13 mouse cellular contexts compared by ENCODE assay signal in genomic region chr17:36157782-36158181, GRCm38 (mm10). TPM values are rescaled to one million over a fixed set of nuclear protein-coding genes. Genes with fewer than 3 reads are reported as not detected.
A peak's percentile ranks its signal among the peaks of the same experiment; 100 is the strongest.
DNase-seq lines count a peak whose midpoint lies in the region; ATAC-seq and TF ChIP-seq lines count a peak whose summit lies in the region.
"Not testable (repeated sequence)": the region's sequence is repeated elsewhere in the genome, so short reads cannot be mapped to it uniquely, and the experiment has no call there.
"Had no signal": no experiment of that assay in that cellular context is flagged by ENCODE, and none has a peak within 500 bp of the region (broad histone marks: within the 10 kb centered on the region; RNA-seq: fewer than 3 reads in every experiment).

No protein-coding gene starts in this region.

- not testable (repeated sequence) for H3K4me1 ChIP-seq in embryonic facial prominence, embryonic 11.5 days (ENCODE audit: control insufficient read depth, insufficient read depth, low read length); hindbrain, embryonic 13.5 days (replicated peaks); lung, embryonic 16.5 days (replicated peaks; ENCODE audit: control insufficient read depth, insufficient read depth, low read length); neural tube, embryonic 11.5 days (ENCODE audit: control insufficient read depth, insufficient read depth, low read length)

- H3K4me2 ChIP-seq in embryonic facial prominence, embryonic 11.5 days (ENCODE audit: low read depth, low read length) = peak overlapping the region; percentile 46
- peak overlapping the region; percentile 49 for H3K4me2 ChIP-seq in hindbrain, embryonic 13.5 days
- H3K4me2 ChIP-seq in lung, embryonic 16.5 days (ENCODE audit: low read depth, low read length) = peak overlapping the region; percentile 56
- peak overlapping the region; percentile 26 for H3K4me2 ChIP-seq in neural tube, embryonic 11.5 days (ENCODE audit: low read depth)

- WGBS in embryonic facial prominence, embryonic 11.5 days = under 1% methylated on average over 35 of the region's 36 CpGs
- under 1% methylated on average over 36 of the region's 36 CpGs for WGBS in hindbrain, embryonic 13.5 days
- under 1% methylated on average over 36 of the region's 36 CpGs for WGBS in lung, embryonic 16.5 days
- 1% methylated on average over 33 of the region's 36 CpGs for WGBS in neural tube, embryonic 11.5 days

- TF ChIP-seq CTCF in gastrocnemius, adult 2 months (IDR thresholded peaks at IDR 0.05) = not testable (repeated sequence)

- 0 out of 2 replicates have a peak overlapping the region, but pooled peaks have one; percentile 22 for H3K9ac ChIP-seq in embryonic facial prominence, embryonic 11.5 days (replicated peaks; ENCODE audit: low read length)
- not testable (repeated sequence) for H3K9ac ChIP-seq in hindbrain, embryonic 13.5 days; neural tube, embryonic 11.5 days (ENCODE audit: low read length)
- peak overlapping the region; percentile 16 for H3K9ac ChIP-seq in lung, embryonic 16.5 days (ENCODE audit: low read length)

- intact Hi-C loops in gastrocnemius, adult 2 months (cut with DNase I) = not testable (repeated sequence)

- H3K27ac ChIP-seq in embryonic facial prominence, embryonic 11.5 days (replicated peaks; ENCODE audit: low read depth, low read length); gastrocnemius, adult 2 months; hindbrain, embryonic 13.5 days; neural tube, embryonic 11.5 days (ENCODE audit: low read depth, low read length): not testable (repeated sequence)
- H3K27ac ChIP-seq in lung, embryonic 16.5 days (ENCODE audit: low read length) = 0 out of 2 replicates have a peak overlapping the region, but pooled peaks have one; percentile 1

- peaks cover 33% of the 10 kb centered on the region for H3K27me3 ChIP-seq in embryonic facial prominence, embryonic 11.5 days (ENCODE audit: control insufficient read depth, insufficient read depth, low read length)
- H3K27me3 ChIP-seq in hindbrain, embryonic 13.5 days = peaks cover 94% of the 10 kb centered on the region
- peaks cover 18% of the 10 kb centered on the region for H3K27me3 ChIP-seq in lung, embryonic 16.5 days (ENCODE audit: control insufficient read depth, insufficient read depth, low read depth, low read length)
- peaks cover 49% of the 10 kb centered on the region for H3K27me3 ChIP-seq in neural tube, embryonic 11.5 days (ENCODE audit: control insufficient read depth, insufficient read depth, low read length)

- ATAC-seq in embryonic facial prominence, embryonic 11.5 days (replicated peaks; ENCODE audit: insufficient number of reproducible peaks, low FRiP score, low TSS enrichment, low read depth); hindbrain, embryonic 13.5 days (ENCODE audit: low FRiP score); lung, embryonic 16.5 days (ENCODE audit: low read depth); neural tube, embryonic 11.5 days (ENCODE audit: insufficient read depth, low FRiP score, low TSS enrichment): not testable (repeated sequence)

- H3K4me3 ChIP-seq in embryonic facial prominence, embryonic 11.5 days (ENCODE audit: low read depth, low read length) = peak overlapping the region; percentile 21; the same call in 1 of the 2 replicates
- H3K4me3 ChIP-seq in gastrocnemius, adult 2 months = peak overlapping the region; percentile 43
- peak overlapping the region; percentile 26 for H3K4me3 ChIP-seq in hindbrain, embryonic 13.5 days
- peak overlapping the region; percentile 45 for H3K4me3 ChIP-seq in lung, embryonic 16.5 days (ENCODE audit: low read length)
- 0 out of 2 replicates have a peak overlapping the region, but pooled peaks have one; percentile 18 for H3K4me3 ChIP-seq in neural tube, embryonic 11.5 days (ENCODE audit: low read depth, low read length)

- DNase-seq in Muller cell, postnatal 12 days (ENCODE audit: inconsistent ontology term) = peak; percentile 34
- DNase-seq in embryonic facial prominence, embryonic 11.5 days (ENCODE audit: low spot score) = peak; percentile 47
- DNase-seq in gastrocnemius, adult 2 months = not testable (repeated sequence)
- peak; percentile 10 for DNase-seq in kidney, postnatal 10 days
- DNase-seq in neural tube, embryonic 11.5 days (ENCODE audit: low spot score) = peak; percentile 18
- peak; percentile 59 for DNase-seq in thymus, postnatal 14 days

- H3K36me3 ChIP-seq in embryonic facial prominence, embryonic 11.5 days (replicated peaks; ENCODE audit: control insufficient read depth, insufficient read depth, low read depth, low read length); hindbrain, embryonic 13.5 days; lung, embryonic 16.5 days (ENCODE audit: control insufficient read depth, insufficient read depth, low read length); neural tube, embryonic 11.5 days (ENCODE audit: control insufficient read depth, insufficient read depth, low read length): not testable (repeated sequence)

- not testable (repeated sequence) for H3K9me3 ChIP-seq in embryonic facial prominence, embryonic 11.5 days (replicated peaks; ENCODE audit: control insufficient read depth, low read length); hindbrain, embryonic 13.5 days; lung, embryonic 16.5 days (ENCODE audit: control insufficient read depth, low read length); neural tube, embryonic 11.5 days (ENCODE audit: control insufficient read depth, low read length)

RNA-seq across cellular contexts. Expression of gene Gm8909, which starts 10.6 kb away (rescaled TPM):
- not detected in 2 replicates for polyA plus RNA-seq in embryonic facial prominence, embryonic 11.5 days (2014; fragmentation: Nextera tagmentation; extraction: Ambion mirVana)
- total RNA-seq in gastrocnemius, adult 2 months (2021) = not detected
- polyA plus RNA-seq in hindbrain, embryonic 13.5 days (2015; fragmentation: Nextera tagmentation; extraction: Ambion mirVana) = not detected in 2 replicates
- 24.5 and 27.5 TPM in 2 replicates for polyA plus RNA-seq in lung, embryonic 16.5 days (2015; fragmentation: Nextera tagmentation; extraction: Ambion mirVana)
- not detected in 2 replicates for polyA plus RNA-seq in neural tube, embryonic 11.5 days (2014; fragmentation: Nextera tagmentation; extraction: Ambion mirVana)
- total RNA-seq: gastrocnemius, postnatal 25 days; layer of hippocampus, adult 8-10 months; left cerebral cortex, postnatal 25 days had no signal
- polyA plus RNA-seq: cerebellum, adult 2 months had no signal

RNA-seq across cellular contexts. Expression of gene Gm7030, which starts 28.6 kb away (rescaled TPM):
- not detected in 2 replicates for polyA plus RNA-seq in embryonic facial prominence, embryonic 11.5 days (2014; fragmentation: Nextera tagmentation; extraction: Ambion mirVana)
- total RNA-seq in gastrocnemius, adult 2 months (2021) = not detected
- not detected in 2 replicates for polyA plus RNA-seq in hindbrain, embryonic 13.5 days (2015; fragmentation: Nextera tagmentation; extraction: Ambion mirVana)
- polyA plus RNA-seq in lung, embryonic 16.5 days (2015; fragmentation: Nextera tagmentation; extraction: Ambion mirVana) = not detected in 2 replicates
- not detected in 2 replicates for polyA plus RNA-seq in neural tube, embryonic 11.5 days (2014; fragmentation: Nextera tagmentation; extraction: Ambion mirVana)
- total RNA-seq: gastrocnemius, postnatal 25 days; left cerebral cortex, postnatal 25 days had no signal
- polyA plus RNA-seq: cerebellum, adult 2 months had no signal

RNA-seq across cellular contexts. Expression of gene H2-T3, which starts 32.3 kb away (rescaled TPM):
- polyA plus RNA-seq in embryonic facial prominence, embryonic 11.5 days (2014; fragmentation: Nextera tagmentation; extraction: Ambion mirVana) = not detected in 2 replicates
- not detected for total RNA-seq in gastrocnemius, adult 2 months (2021)
- not detected in 2 replicates for polyA plus RNA-seq in hindbrain, embryonic 13.5 days (2015; fragmentation: Nextera tagmentation; extraction: Ambion mirVana)
- polyA plus RNA-seq in lung, embryonic 16.5 days (2015; fragmentation: Nextera tagmentation; extraction: Ambion mirVana) = 0.80 and 1.1 TPM in 2 replicates
- not detected in 2 replicates for polyA plus RNA-seq in neural tube, embryonic 11.5 days (2014; fragmentation: Nextera tagmentation; extraction: Ambion mirVana)
- total RNA-seq: adrenal gland, adult 8-10 months; gastrocnemius, postnatal 25 days; layer of hippocampus, adult 8-10 months; left cerebral cortex, postnatal 25 days had no signal
- polyA plus RNA-seq: cerebellum, adult 2 months had no signal

RNA-seq across cellular contexts. Expression of gene Gm19684, which starts 36.3 kb away (rescaled TPM):
- not detected in 2 replicates for polyA plus RNA-seq in embryonic facial prominence, embryonic 11.5 days (2014; fragmentation: Nextera tagmentation; extraction: Ambion mirVana)
- not detected for total RNA-seq in gastrocnemius, adult 2 months (2021)
- polyA plus RNA-seq in hindbrain, embryonic 13.5 days (2015; fragmentation: Nextera tagmentation; extraction: Ambion mirVana) = not detected in 2 replicates
- polyA plus RNA-seq in lung, embryonic 16.5 days (2015; fragmentation: Nextera tagmentation; extraction: Ambion mirVana) = not detected in 2 replicates
- not detected in 2 replicates for polyA plus RNA-seq in neural tube, embryonic 11.5 days (2014; fragmentation: Nextera tagmentation; extraction: Ambion mirVana)
- total RNA-seq: gastrocnemius, postnatal 25 days; left cerebral cortex, postnatal 25 days had no signal
- polyA plus RNA-seq: cerebellum, adult 2 months had no signal

Comparison
In these comparisons a context has a peak if more than half of its experiments do, and no peak if none do; other contexts are left out.
1. RNA of gene Gm8909, which starts 10.6 kb away (polyA plus RNA-seq): 24.5 to 27.5 TPM in lung, embryonic 16.5 days; not detected in embryonic facial prominence, embryonic 11.5 days, not detected in hindbrain, embryonic 13.5 days and not detected in neural tube, embryonic 11.5 days; every median in the first group is over 10 times any median in the second.
2. Peak in every context shown above with its lines, with median percentiles within 50 percentile points of each other: H3K4me2 ChIP-seq and H3K4me3 ChIP-seq.